Mouse (Mus musculus) megakaryocyte, embryonic 14.5 days (primary cell): ENCODE measurements around the gene Gm11020.
"Not testable (repeated sequence)": the region's sequence is repeated elsewhere in the genome, so short reads cannot be mapped to it uniquely, and the experiment has no call there.

Source experiments
- FLI1 ChIP-seq: IDR thresholded peaks from 2 replicates; pipeline ENCODE4 v1.6.1; 2012; ENCODE audit warnings: low read length, inconsistent platforms, mixed read lengths
- GATA1 ChIP-seq: IDR thresholded peaks from 3 replicates; pipeline ENCODE4 v1.6.1; 2012; ENCODE audit warnings: mixed read lengths, low read length, inconsistent platforms, borderline replicate concordance

DNA sequence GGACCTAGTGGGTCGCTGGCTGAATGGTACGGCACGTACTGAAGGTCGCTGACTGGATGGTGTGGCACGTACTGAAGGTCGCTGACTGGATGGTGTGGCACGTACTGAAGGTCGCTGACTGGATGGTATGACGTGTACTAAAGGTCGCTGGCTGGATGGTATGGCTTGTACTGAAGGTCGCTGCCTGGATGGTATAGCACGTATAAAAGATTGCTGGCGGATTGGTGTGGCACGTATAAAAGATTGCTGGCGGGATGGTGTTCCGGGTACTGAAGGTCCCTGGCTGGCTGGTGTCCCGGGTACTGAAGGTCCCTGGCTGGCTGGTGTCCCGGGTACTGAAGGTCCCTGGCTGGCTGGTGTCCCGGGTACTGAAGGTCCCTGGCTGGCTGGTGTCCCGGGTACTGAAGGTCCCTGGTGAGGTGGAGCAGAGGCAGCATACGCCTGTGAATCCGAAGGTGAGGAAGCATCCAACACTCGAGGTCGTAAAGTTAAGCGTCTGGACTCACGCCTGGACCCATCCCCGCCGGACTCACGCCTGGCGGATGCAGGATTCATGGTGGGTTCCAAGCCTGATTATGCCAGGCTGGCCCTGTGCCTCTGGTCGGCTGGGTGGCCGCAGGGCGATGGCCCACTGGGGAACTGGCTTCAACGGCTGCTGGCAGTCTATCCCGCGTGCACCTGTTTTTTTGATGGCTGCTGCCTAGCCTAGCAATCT is 11.8 kb upstream of the Gm11020 start, which contains the start of the genes Gm45711 and Cmtm1:
- not testable (repeated sequence) for TF ChIP-seq GATA1, FLI1
